Mouse (Mus musculus): ENCODE data around the gene 4933430I17Rik. TPM values are rescaled to one million over a fixed set of nuclear protein-coding genes. Genes with fewer than 3 reads are reported as not detected.

Gene 4933430I17Rik
- polyA plus RNA-seq, 1 experiment from 2014 or later = 0.49 TPM

- H3K27ac ChIP-seq (ENCODE audit: low read length) = no peak overlapping the region
- H3K4me3 ChIP-seq (ENCODE audit: low read length) = no peak overlapping the region
- H3K4me1 ChIP-seq (ENCODE audit: insufficient read depth, low read length) = no peaks in the 10 kb centered on the region
- H3K9ac ChIP-seq (replicated peaks; ENCODE audit: low read length) = no peak overlapping the region
- WGBS = 89% methylated on average over 15 of the region's 15 CpGs
- no peaks in the 10 kb centered on the region for H3K27me3 ChIP-seq (ENCODE audit: insufficient read depth, low read length)
- no peaks in the 10 kb centered on the region for H3K9me3 ChIP-seq (ENCODE audit: low read length)
- peaks cover under 1% of the 10 kb centered on the region; the same call in 1 of the 2 replicates for H3K36me3 ChIP-seq (ENCODE audit: insufficient read depth, low read length)
- no peak for ATAC-seq (ENCODE audit: low FRiP score, low TSS enrichment)
- H3K4me2 ChIP-seq (replicated peaks; ENCODE audit: low read depth, low read length) = no peak overlapping the region
Measured at GRCm38 (mm10) chr4:62486162-62486696, 38.9 kb upstream of the 4933430I17Rik start.

- H3K36me3 ChIP-seq (ENCODE audit: insufficient read depth, low read length) = peaks cover 3% of the 10 kb centered on the region; the same call in 1 of the 2 replicates
- 89% methylated on average over 5 of the region's 5 CpGs for WGBS
Measured at GRCm38 (mm10) chr4:62487172-62487571, 38.0 kb upstream of the 4933430I17Rik start.

DNA sequence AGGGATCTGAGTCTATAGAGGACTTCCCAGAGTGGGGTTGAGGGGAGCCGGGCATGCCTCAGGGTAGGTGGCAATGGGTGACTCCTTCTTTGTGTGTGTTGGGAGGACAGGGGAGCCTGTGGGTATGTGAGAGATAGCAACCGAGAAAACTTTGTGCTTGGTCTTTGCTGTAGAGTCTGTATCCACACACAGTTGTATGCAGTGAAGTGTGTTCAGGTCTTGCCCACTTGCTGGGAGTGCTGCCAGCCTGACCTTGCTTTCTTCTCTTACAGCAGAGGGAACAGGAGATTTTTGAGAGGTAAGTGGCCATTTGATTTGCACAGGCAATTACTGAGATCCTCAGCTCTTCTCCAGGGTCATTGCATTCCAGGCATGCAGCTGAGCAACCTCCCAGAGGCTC lies 37.3 kb upstream of the 4933430I17Rik start:
- Histone ChIP-seq H3K9me3 (ENCODE audit: low read length) (no peaks in the 10 kb centered on the region), H3K4me1 (ENCODE audit: insufficient read depth, low read length) (no peaks in the 10 kb centered on the region), H3K27me3 (ENCODE audit: insufficient read depth, low read length) (no peaks in the 10 kb centered on the region), H3K36me3 (ENCODE audit: insufficient read depth, low read length) (peaks cover 3% of the 10 kb centered on the region; the same call in 1 of the 2 replicates), H3K4me2 (replicated peaks; ENCODE audit: low read depth, low read length) (no peak overlapping the region), H3K9ac (replicated peaks; ENCODE audit: low read length) (no peak overlapping the region), H3K4me3 (ENCODE audit: low read length) (no peak overlapping the region), H3K27ac (ENCODE audit: low read length) (no peak overlapping the region)
- WGBS = 72% methylated on average over 2 of the region's 2 CpGs
- ATAC-seq (ENCODE audit: low FRiP score, low TSS enrichment) = no peak

More at GRCm38 (mm10) chr4:62487172-62487571, 38.0 kb upstream of the 4933430I17Rik start:
- Histone ChIP-seq H3K4me1 (ENCODE audit: insufficient read depth, low read length) (no peaks in the 10 kb centered on the region), H3K9me3 (ENCODE audit: low read length) (no peaks in the 10 kb centered on the region), H3K4me3 (ENCODE audit: low read length) (no peak overlapping the region), H3K27ac (ENCODE audit: low read length) (no peak overlapping the region), H3K4me2 (replicated peaks; ENCODE audit: low read depth, low read length) (no peak overlapping the region), H3K9ac (replicated peaks; ENCODE audit: low read length) (no peak overlapping the region), H3K27me3 (ENCODE audit: insufficient read depth, low read length) (no peaks in the 10 kb centered on the region)
- no peak for ATAC-seq (ENCODE audit: low FRiP score, low TSS enrichment)

GRCm38 (mm10) chr4:62492682-62493081 lies 32.5 kb upstream of the 4933430I17Rik start:
- ATAC-seq (ENCODE audit: low FRiP score, low TSS enrichment) = no peak
- H3K36me3 ChIP-seq (ENCODE audit: insufficient read depth, low read length) = peaks cover 8% of the 10 kb centered on the region
- WGBS = 93% methylated on average over 2 of the region's 2 CpGs
- H3K4me3 ChIP-seq (ENCODE audit: low read length) = no peak overlapping the region
- no peaks in the 10 kb centered on the region for H3K27me3 ChIP-seq (ENCODE audit: insufficient read depth, low read length)
- no peak overlapping the region for H3K9ac ChIP-seq (replicated peaks; ENCODE audit: low read length)
- no peak overlapping the region for H3K27ac ChIP-seq (ENCODE audit: low read length)
- H3K4me1 ChIP-seq (ENCODE audit: insufficient read depth, low read length) = no peaks in the 10 kb centered on the region
- H3K4me2 ChIP-seq (replicated peaks; ENCODE audit: low read depth, low read length) = no peak overlapping the region
- H3K9me3 ChIP-seq (ENCODE audit: low read length) = no peaks in the 10 kb centered on the region

DNA sequence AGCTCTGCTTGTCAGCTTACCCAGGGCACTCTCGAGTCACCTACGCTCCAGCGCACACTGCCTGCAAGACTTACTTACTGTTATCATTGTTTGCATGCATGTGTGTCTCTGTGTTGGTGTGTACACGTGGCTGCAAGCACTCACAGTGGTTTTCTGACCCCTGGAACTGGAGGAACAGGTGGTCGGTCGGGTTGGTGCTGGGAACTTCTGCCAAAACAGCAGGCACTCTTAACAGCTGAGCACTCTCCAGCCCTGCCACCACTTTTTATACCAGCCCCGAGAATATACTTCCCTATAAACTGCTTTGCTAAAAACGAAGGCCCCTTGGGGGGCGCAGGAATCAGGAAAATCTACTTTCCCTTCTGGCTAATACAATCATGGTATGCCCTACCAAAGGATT lies 30.9 kb upstream of the 4933430I17Rik start:
- no peak overlapping the region for H3K27ac ChIP-seq (ENCODE audit: low read length)
- peaks cover 17% of the 10 kb centered on the region for H3K36me3 ChIP-seq (ENCODE audit: insufficient read depth, low read length)
- H3K27me3 ChIP-seq (ENCODE audit: insufficient read depth, low read length) = no peaks in the 10 kb centered on the region
- no peak overlapping the region for H3K4me2 ChIP-seq (replicated peaks; ENCODE audit: low read depth, low read length)
- 65% methylated on average over 9 of the region's 9 CpGs for WGBS
- H3K4me1 ChIP-seq (ENCODE audit: insufficient read depth, low read length) = no peaks in the 10 kb centered on the region
- ATAC-seq (ENCODE audit: low FRiP score, low TSS enrichment) = no peak
- H3K4me3 ChIP-seq (ENCODE audit: low read length) = no peak overlapping the region
- H3K9ac ChIP-seq (replicated peaks; ENCODE audit: low read length) = no peak overlapping the region
- H3K9me3 ChIP-seq (ENCODE audit: low read length) = no peaks in the 10 kb centered on the region

DNA sequence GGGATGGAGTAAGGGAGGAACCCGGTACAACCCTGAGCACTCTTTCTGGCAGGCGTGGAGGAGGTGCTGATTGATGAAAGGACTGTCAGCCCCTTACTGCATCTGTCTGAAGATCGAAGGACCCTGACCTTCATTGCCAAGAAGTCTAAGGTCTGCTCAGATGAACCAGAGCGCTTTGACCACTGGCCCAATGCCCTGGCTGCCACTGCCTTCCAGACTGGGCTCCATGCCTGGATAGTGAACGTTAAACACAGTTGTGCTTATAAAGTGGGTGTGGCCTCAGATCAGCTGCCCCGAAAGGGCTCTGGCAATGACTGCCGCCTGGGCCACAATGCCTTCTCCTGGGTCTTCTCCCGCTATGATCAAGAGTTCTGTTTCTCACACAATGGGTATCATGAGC lies 29.2 kb upstream of the 4933430I17Rik start:
- ATAC-seq (ENCODE audit: low FRiP score, low TSS enrichment) = no peak
- H3K27me3 ChIP-seq (ENCODE audit: insufficient read depth, low read length) = no peaks in the 10 kb centered on the region
- H3K36me3 ChIP-seq (ENCODE audit: insufficient read depth, low read length) = peaks cover 23% of the 10 kb centered on the region
- 66% methylated on average over 8 of the region's 8 CpGs for WGBS
- no peak overlapping the region for H3K4me3 ChIP-seq (ENCODE audit: low read length)
- peaks cover 4% of the 10 kb centered on the region; the same call in 1 of the 2 replicates for H3K4me1 ChIP-seq (ENCODE audit: insufficient read depth, low read length)
- no peak overlapping the region for H3K4me2 ChIP-seq (replicated peaks; ENCODE audit: low read depth, low read length)
- no peak overlapping the region for H3K9ac ChIP-seq (replicated peaks; ENCODE audit: low read length)
- H3K27ac ChIP-seq (ENCODE audit: low read length) = no peak overlapping the region
- no peaks in the 10 kb centered on the region for H3K9me3 ChIP-seq (ENCODE audit: low read length)

GRCm38 (mm10) chr4:62496815-62497214 lies 28.4 kb upstream of the 4933430I17Rik start:
- WGBS = 59% methylated on average over 8 of the region's 8 CpGs
- Histone ChIP-seq H3K4me2 (replicated peaks; ENCODE audit: low read depth, low read length) (no peak overlapping the region), H3K36me3 (ENCODE audit: insufficient read depth, low read length) (peaks cover 21% of the 10 kb centered on the region), H3K9ac (replicated peaks; ENCODE audit: low read length) (no peak overlapping the region), H3K27me3 (ENCODE audit: insufficient read depth, low read length) (no peaks in the 10 kb centered on the region), H3K4me3 (ENCODE audit: low read length) (no peak overlapping the region), H3K27ac (ENCODE audit: low read length) (no peak overlapping the region), H3K9me3 (ENCODE audit: low read length) (no peaks in the 10 kb centered on the region), H3K4me1 (ENCODE audit: insufficient read depth, low read length) (peaks cover 11% of the 10 kb centered on the region; the same call in 1 of the 2 replicates)
- no peak for ATAC-seq (ENCODE audit: low FRiP score, low TSS enrichment)

DNA sequence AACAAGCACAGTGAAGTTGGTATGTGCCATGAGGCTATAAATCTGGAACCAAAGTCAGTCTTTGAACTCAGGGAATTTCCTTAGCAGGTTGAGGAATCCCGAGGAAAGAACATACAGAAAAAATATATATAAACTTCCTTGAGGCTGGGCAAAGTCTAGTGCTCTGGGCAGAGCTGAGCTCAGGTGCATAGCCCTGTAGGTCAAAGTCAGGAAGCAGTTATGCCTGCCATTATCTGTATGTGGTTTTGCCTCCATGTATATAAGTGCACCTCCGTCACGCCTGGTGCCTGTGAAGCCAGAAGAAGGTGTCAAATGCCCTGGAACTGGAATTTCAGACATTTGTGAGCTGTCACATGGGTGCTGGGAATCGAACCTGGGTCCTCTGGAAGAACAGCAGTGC lies 24.4 kb upstream of the 4933430I17Rik start:
- 81% methylated on average over 4 of the region's 4 CpGs for WGBS
- no peak overlapping the region for H3K4me3 ChIP-seq (ENCODE audit: low read length)

DNA sequence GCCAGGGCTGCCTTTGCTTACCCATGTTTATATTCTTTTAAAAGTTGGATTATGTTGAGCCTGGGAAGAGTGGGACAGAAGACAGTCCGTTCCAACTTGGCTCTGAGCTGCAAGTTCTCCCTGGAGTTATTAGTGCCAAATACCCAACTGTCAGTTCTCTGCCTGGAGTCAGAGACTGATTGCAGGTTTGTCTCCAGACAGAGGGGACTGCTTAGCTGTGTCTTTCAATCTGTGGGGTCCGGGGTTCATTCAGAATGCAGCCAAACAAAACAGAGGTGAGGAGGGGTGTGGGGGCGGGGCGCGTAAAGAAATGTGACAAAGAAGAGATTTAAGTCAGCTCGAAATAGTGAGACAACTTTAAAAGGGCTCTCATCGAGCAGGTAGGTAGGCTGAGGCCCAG lies 23.6 kb upstream of the 4933430I17Rik start:
- peak; percentile 55 for ATAC-seq (ENCODE audit: low FRiP score, low TSS enrichment)

More for the DNA sequence above, 24.4 kb upstream of the 4933430I17Rik start:
- H3K9me3 ChIP-seq (ENCODE audit: low read length) = no peaks in the 10 kb centered on the region
- H3K4me1 ChIP-seq (ENCODE audit: insufficient read depth, low read length) = peaks cover 20% of the 10 kb centered on the region; the same call in 1 of the 2 replicates
- ATAC-seq (ENCODE audit: low FRiP score, low TSS enrichment) = no peak
- no peaks in the 10 kb centered on the region for H3K27me3 ChIP-seq (ENCODE audit: insufficient read depth, low read length)
- no peak overlapping the region for H3K9ac ChIP-seq (replicated peaks; ENCODE audit: low read length)
- H3K4me2 ChIP-seq (replicated peaks; ENCODE audit: low read depth, low read length) = no peak overlapping the region
- H3K27ac ChIP-seq (ENCODE audit: low read length) = no peak overlapping the region
- H3K36me3 ChIP-seq (ENCODE audit: insufficient read depth, low read length) = peaks cover 21% of the 10 kb centered on the region

DNA sequence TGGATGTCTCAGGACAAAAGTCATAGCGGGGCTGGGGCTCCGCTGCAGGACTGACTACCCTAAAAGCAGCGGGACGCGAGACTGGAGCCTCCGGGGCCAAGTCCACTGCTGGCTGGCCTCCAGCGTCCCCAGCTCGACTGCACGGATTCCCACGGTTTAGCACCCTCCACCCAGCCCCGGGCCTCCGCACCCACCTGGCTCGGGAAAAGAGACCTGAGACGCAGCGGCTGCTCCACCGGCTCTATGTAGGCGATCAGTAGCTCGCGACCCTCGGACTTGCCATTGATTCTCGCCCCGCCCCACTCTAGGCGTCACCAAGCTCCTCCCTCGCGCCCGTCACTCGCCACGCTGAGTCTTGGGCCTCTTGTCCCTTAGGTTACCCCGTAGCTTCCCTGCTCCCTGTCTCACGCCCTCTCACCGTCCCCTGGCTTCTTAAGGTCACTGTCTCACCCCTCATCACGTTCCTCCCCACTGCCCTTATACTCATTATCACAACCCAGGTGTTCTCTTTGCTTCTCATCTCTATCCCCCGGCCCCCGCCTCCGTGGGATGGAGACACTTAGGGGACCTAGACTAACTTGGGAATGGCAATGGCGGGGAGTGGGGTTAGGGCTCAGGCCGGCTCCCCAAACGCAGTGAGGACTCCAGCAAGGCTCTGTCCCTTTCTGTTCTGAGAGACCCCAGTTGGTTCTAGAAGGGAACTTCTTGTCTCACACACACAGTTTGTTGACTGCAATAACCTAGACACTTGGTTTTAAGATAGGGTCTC lies 23.0 kb upstream of the 4933430I17Rik start:
- H3K4me3 ChIP-seq (ENCODE audit: low read length) = peak overlapping the region; percentile 84
- peak overlapping the region; percentile 84 for H3K9ac ChIP-seq (replicated peaks; ENCODE audit: low read length)
- WGBS = 1% methylated on average over 38 of the region's 38 CpGs
- H3K36me3 ChIP-seq (ENCODE audit: insufficient read depth, low read length) = peaks cover 16% of the 10 kb centered on the region
- peaks cover 20% of the 10 kb centered on the region; the same call in 1 of the 2 replicates for H3K4me1 ChIP-seq (ENCODE audit: insufficient read depth, low read length)
- no peaks in the 10 kb centered on the region for H3K9me3 ChIP-seq (ENCODE audit: low read length)
- H3K27me3 ChIP-seq (ENCODE audit: insufficient read depth, low read length) = no peaks in the 10 kb centered on the region
- peak overlapping the region; percentile 84 for H3K27ac ChIP-seq (ENCODE audit: low read length)
- peak; percentile 94 for ATAC-seq (ENCODE audit: low FRiP score, low TSS enrichment)
- peak overlapping the region; percentile 68 for H3K4me2 ChIP-seq (replicated peaks; ENCODE audit: low read depth, low read length)

More for the DNA sequence above, 23.6 kb upstream of the 4933430I17Rik start:
- H3K9me3 ChIP-seq (ENCODE audit: low read length) = no peaks in the 10 kb centered on the region
- WGBS = 2% methylated on average over 7 of the region's 7 CpGs
- H3K27me3 ChIP-seq (ENCODE audit: insufficient read depth, low read length) = no peaks in the 10 kb centered on the region
- peak overlapping the region; percentile 84 for H3K4me3 ChIP-seq (ENCODE audit: low read length)
- peak overlapping the region; percentile 80 for H3K27ac ChIP-seq (ENCODE audit: low read length)
- H3K36me3 ChIP-seq (ENCODE audit: insufficient read depth, low read length) = peaks cover 18% of the 10 kb centered on the region
- peak overlapping the region; percentile 84 for H3K9ac ChIP-seq (replicated peaks; ENCODE audit: low read length)
- peak overlapping the region; percentile 68 for H3K4me2 ChIP-seq (replicated peaks; ENCODE audit: low read depth, low read length)
- H3K4me1 ChIP-seq (ENCODE audit: insufficient read depth, low read length) = peaks cover 20% of the 10 kb centered on the region; the same call in 1 of the 2 replicates

Data from kidney, embryonic 16.5 days (tissue).